Mouse (Mus musculus): Measurements from ENCODE around the gene Igfals. TPM values are rescaled to one million over a fixed set of nuclear protein-coding genes. Genes with fewer than 3 reads are reported as not detected.

The Igfals gene
- polyA plus RNA-seq, 1 experiment, result 50.6 TPM

DNA sequence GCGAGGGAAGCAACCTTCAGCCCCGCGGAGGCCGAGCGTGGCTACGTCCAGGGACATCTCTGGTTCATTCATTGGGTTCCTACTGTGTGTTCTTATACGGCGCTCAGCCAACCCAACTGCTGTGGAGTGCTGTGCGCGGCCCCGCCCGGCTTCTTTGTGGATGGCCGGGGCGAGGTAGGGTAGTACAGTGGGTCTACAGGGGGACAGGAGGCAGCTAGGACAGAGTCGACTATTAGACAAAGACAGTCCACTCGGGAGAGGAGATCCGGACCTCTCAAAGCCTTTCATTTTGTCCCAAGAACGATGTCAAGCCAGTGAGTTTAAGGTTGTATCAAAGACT, 21.1 kb downstream of the Igfals start:
- H3K4me1 ChIP-seq (ENCODE audit: control insufficient read depth, insufficient read depth, low read length), result peaks cover 14% of the 10 kb centered on the region; the same call in 1 of the 2 replicates
- no peaks in the 10 kb centered on the region; the same call in none of the 2 replicates for H3K36me3 ChIP-seq (ENCODE audit: control insufficient read depth, insufficient read depth, low read length)
- under 1% methylated on average over 18 of the region's 18 CpGs for WGBS
- TF ChIP-seq CTCF (conservative IDR thresholded peaks at IDR 0.05; ENCODE audit: insufficient read depth, insufficient read length, low read depth, low read length) (no peak), POLR2A (IDR thresholded peaks at IDR 0.05; ENCODE audit: low read depth, low read length) (no peak)
- no peak for DNase-seq
- H3K27ac ChIP-seq (ENCODE audit: insufficient read depth, low read depth, low read length), result peak overlapping the region; percentile 89
- H3K4me3 ChIP-seq (ENCODE audit: insufficient read depth, low read depth, low read length), result peak overlapping the region; percentile 73
- H3K27me3 ChIP-seq (replicated peaks; ENCODE audit: control insufficient read depth, insufficient read depth, low read length), result no peaks in the 10 kb centered on the region

DNA sequence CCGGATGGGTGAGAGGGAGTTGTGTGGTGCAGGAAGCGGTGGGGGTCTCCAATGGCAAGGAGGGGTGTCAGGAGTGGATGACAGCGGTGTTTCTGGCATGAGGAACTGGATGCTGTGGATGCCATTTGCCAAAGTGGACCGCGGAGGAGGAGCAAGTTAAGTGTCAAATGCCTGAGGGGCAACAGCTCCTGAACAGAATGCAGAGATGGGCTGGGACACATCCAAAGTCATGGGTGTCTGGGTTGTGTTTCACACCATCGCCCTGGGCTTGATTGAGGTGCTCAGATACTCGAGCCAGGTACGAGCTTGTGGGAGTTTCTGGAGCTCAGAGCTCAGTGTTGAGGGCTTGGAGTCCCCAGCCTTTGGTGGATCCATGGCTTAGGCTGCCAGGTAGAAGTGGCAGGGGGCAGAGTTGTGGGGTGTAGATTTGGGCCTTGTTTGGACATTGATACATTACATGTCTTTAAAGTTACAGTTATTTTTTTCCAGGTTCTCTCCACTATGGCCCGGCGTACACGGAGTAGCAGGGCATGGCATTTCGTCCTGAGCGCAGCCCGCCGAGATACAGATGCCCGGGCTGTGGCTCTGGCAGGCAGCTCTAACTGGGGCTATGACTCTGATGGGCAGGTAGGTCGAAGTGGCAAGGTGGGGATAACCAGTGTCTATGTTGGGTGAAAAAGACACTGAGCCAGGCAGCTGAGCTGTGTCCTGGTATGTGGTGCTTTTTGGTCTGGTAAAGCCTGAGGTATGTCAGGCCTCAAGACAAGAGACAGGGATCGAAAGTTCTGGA, 21.7 kb downstream of the Igfals start:
- peaks cover 11% of the 10 kb centered on the region; the same call in 1 of the 2 replicates for H3K4me1 ChIP-seq (ENCODE audit: control insufficient read depth, insufficient read depth, low read length)
- H3K36me3 ChIP-seq (ENCODE audit: control insufficient read depth, insufficient read depth, low read length), result no peaks in the 10 kb centered on the region; the same call in none of the 2 replicates
- WGBS, result 47% methylated on average over 18 of the region's 18 CpGs
- no peaks in the 10 kb centered on the region for H3K27me3 ChIP-seq (replicated peaks; ENCODE audit: control insufficient read depth, insufficient read depth, low read length)
- peak overlapping the region; percentile 73 for H3K4me3 ChIP-seq (ENCODE audit: insufficient read depth, low read depth, low read length)
- H3K27ac ChIP-seq (ENCODE audit: insufficient read depth, low read depth, low read length), result peak overlapping the region; percentile 89
- DNase-seq, result no peak
- TF ChIP-seq CTCF (conservative IDR thresholded peaks at IDR 0.05; ENCODE audit: insufficient read depth, insufficient read length, low read depth, low read length), result no peak
- no peak for TF ChIP-seq POLR2A (IDR thresholded peaks at IDR 0.05; ENCODE audit: low read depth, low read length)

DNA sequence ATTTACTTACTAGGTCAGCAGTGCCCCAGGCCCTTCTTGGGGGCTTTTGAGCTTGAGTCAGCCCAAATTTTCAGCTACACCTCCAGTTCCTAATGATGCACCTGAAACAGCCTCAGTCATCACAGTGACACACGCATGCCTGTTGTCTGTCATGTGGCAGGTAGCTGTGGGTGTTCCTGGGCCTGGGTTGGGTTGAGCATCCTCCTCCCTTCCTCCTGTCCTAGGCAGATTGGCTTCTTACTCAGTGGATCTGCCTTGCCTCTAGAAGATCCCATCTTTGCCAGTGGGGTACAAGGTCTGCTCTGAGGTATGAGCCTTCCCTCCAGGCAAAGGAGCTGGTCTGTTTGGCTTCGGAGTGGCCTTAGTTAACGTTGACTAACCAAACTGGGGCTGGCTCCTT, 23.1 kb downstream of the Igfals start:
- Histone ChIP-seq H3K27ac (ENCODE audit: insufficient read depth, low read depth, low read length) (no peak overlapping the region), H3K27me3 (replicated peaks; ENCODE audit: control insufficient read depth, insufficient read depth, low read length) (no peaks in the 10 kb centered on the region), H3K36me3 (ENCODE audit: control insufficient read depth, insufficient read depth, low read length) (no peaks in the 10 kb centered on the region; the same call in none of the 2 replicates), H3K4me3 (ENCODE audit: insufficient read depth, low read depth, low read length) (no peak overlapping the region), H3K4me1 (ENCODE audit: control insufficient read depth, insufficient read depth, low read length) (peaks cover 11% of the 10 kb centered on the region; the same call in 1 of the 2 replicates)
- TF ChIP-seq POLR2A (IDR thresholded peaks at IDR 0.05; ENCODE audit: low read depth, low read length) (peak; percentile 57), CTCF (conservative IDR thresholded peaks at IDR 0.05; ENCODE audit: insufficient read depth, insufficient read length, low read depth, low read length) (no peak)
- DNase-seq, result no peak
- 86% methylated on average over 3 of the region's 3 CpGs for WGBS

DNA sequence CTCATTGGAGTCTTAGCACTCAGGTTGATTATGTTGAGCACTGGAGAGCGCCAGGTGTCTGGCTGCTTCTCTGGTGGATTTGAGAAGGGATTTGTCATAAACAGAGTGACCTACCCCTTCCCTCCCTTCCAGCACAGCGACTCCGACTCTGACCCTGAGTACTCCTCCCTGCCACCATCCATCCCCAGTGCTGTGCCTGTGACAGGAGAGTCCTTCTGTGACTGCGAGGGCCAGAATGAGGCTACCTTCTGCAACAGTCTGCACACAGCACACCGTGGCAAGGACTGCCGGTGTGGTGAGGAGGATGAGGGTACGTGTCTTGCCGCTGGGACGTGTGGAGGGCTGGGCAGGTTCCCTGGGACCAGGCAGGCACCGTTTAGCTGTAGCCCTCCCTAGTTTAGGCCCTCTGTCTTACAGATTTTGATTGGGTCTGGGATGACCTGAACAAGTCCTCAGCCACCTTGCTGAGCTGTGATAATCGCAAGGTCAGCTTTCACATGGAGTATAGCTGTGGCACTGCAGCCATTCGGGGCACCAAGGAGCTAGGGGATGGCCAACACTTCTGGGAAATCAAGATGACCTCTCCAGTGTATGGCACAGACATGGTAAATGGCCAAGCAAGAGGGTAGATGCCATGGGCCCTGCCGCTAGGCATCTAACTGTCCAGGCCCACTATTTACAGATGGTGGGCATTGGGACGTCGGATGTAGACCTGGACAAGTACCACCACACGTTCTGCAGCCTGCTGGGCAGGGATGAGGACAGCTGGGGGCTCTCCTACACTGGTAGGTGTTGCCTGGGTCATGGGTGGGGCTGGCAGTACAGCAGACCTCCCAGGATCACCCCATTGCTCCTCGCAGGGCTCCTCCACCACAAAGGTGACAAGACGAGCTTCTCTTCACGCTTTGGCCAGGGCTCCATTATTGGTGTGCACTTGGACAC, 24.6 kb downstream of the Igfals start:
- no peak for DNase-seq

DNA sequence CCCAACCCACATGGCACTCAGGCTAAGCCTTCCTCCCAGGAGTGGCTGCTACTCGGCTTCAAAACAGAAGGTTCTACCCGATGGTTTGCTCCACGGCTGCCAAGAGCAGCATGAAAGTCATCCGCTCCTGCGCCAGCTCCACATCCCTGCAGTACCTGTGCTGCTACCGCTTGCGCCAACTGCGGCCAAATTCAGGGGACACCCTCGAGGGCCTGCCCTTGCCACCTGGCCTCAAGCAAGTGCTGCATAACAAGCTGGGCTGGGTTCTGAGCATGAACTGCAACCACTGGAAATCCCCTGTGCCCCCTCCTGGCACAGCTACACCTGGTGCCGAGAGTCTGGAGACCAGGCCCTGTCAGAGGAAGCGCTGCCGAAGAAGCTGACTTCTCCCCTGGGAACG, 25.5 kb downstream of the Igfals start:
- no peak overlapping the region for H3K27ac ChIP-seq (ENCODE audit: insufficient read depth, low read depth, low read length)
- 74% methylated on average over 13 of the region's 13 CpGs for WGBS
- H3K27me3 ChIP-seq (replicated peaks; ENCODE audit: control insufficient read depth, insufficient read depth, low read length), result no peaks in the 10 kb centered on the region
- no peak overlapping the region for H3K4me3 ChIP-seq (ENCODE audit: insufficient read depth, low read depth, low read length)
- H3K36me3 ChIP-seq (ENCODE audit: control insufficient read depth, insufficient read depth, low read length), result no peaks in the 10 kb centered on the region; the same call in none of the 2 replicates
- DNase-seq, result no peak
- peaks cover 15% of the 10 kb centered on the region; the same call in 1 of the 2 replicates for H3K4me1 ChIP-seq (ENCODE audit: control insufficient read depth, insufficient read depth, low read length)
- no peak for TF ChIP-seq CTCF (conservative IDR thresholded peaks at IDR 0.05; ENCODE audit: insufficient read depth, insufficient read length, low read depth, low read length)
- peak; percentile 4 for TF ChIP-seq POLR2A (IDR thresholded peaks at IDR 0.05; ENCODE audit: low read depth, low read length)

More for the DNA sequence above, 24.6 kb downstream of the Igfals start:
- H3K4me1 ChIP-seq (ENCODE audit: control insufficient read depth, insufficient read depth, low read length), result peaks cover 15% of the 10 kb centered on the region; the same call in 1 of the 2 replicates
- WGBS, result 80% methylated on average over 19 of the region's 19 CpGs
- no peak overlapping the region for H3K27ac ChIP-seq (ENCODE audit: insufficient read depth, low read depth, low read length)
- H3K27me3 ChIP-seq (replicated peaks; ENCODE audit: control insufficient read depth, insufficient read depth, low read length), result no peaks in the 10 kb centered on the region
- TF ChIP-seq CTCF (conservative IDR thresholded peaks at IDR 0.05; ENCODE audit: insufficient read depth, insufficient read length, low read depth, low read length), result no peak
- TF ChIP-seq POLR2A (IDR thresholded peaks at IDR 0.05; ENCODE audit: low read depth, low read length), result peak; percentile 75
- H3K4me3 ChIP-seq (ENCODE audit: insufficient read depth, low read depth, low read length), result no peak overlapping the region
- no peaks in the 10 kb centered on the region; the same call in none of the 2 replicates for H3K36me3 ChIP-seq (ENCODE audit: control insufficient read depth, insufficient read depth, low read length)

DNA sequence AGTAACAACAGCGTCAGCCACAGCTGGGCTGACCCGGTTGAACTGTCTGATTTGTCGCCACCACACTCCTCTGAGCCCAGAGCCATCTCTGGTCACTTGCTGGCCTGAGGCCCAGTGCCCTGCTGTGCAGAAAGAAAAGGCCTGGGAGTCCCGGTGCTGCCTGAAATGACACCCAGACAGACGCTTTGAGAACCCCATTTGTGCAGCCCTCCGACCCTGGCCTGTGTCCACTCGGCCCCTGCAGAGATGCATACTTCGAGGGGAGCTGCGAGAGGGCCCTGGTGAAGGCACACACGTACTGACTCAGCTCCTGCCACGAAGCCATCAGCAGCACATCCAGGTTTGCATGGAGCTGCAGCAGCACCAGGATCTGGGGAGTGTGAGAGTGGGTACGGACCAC, 27.0 kb downstream of the Igfals start:
- no peak for DNase-seq
- WGBS, result 85% methylated on average over 12 of the region's 12 CpGs
- H3K36me3 ChIP-seq (ENCODE audit: control insufficient read depth, insufficient read depth, low read length), result no peaks in the 10 kb centered on the region; the same call in none of the 2 replicates

More for the DNA sequence above, 27.0 kb downstream of the Igfals start:
- Histone ChIP-seq H3K4me1 (ENCODE audit: control insufficient read depth, insufficient read depth, low read length) (peaks cover 14% of the 10 kb centered on the region; the same call in 1 of the 2 replicates), H3K4me3 (ENCODE audit: insufficient read depth, low read depth, low read length) (no peak overlapping the region), H3K27me3 (replicated peaks; ENCODE audit: control insufficient read depth, insufficient read depth, low read length) (no peaks in the 10 kb centered on the region), H3K27ac (ENCODE audit: insufficient read depth, low read depth, low read length) (no peak overlapping the region)
- no peak for TF ChIP-seq POLR2A (IDR thresholded peaks at IDR 0.05; ENCODE audit: low read depth, low read length)
- TF ChIP-seq CTCF (conservative IDR thresholded peaks at IDR 0.05; ENCODE audit: insufficient read depth, insufficient read length, low read depth, low read length), result no peak
